Mouse (Mus musculus): ENCODE data around the gene Piezo1. TPM values are rescaled to one million over a fixed set of nuclear protein-coding genes. Genes with fewer than 3 reads are reported as not detected.
A peak's percentile ranks its signal among the peaks of the same experiment; 100 is the strongest.

Gene Piezo1
- polyA plus RNA-seq, 1 experiment from 2014 or later: 15.6 TPM

DNA sequence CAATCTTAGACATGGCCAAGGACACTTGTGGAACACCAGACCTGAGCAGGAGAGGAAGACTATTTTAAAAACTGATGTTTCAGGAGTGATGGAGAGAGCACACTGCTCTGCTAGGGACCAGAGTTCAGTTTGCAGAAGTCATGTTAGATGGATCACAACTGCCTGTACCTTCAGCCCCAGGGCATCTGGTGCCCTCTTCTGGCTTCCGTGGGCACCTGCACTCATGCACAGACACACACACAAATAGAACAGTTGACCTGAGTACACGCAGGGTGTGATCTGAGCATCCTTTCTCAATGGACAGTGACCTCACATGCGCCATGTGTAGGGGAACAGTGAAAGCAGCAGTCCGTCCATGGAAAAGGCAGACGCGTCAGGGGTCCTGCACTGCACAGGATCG, 67.3 kb downstream of the Piezo1 start:
- Histone ChIP-seq H3K36me3 (ENCODE audit: control insufficient read depth, insufficient read depth, low read length) (peaks cover 71% of the 10 kb centered on the region), H3K9me3 (ENCODE audit: control insufficient read depth, low read depth, low read length) (no peaks in the 10 kb centered on the region), H3K27me3 (ENCODE audit: control insufficient read depth, insufficient read depth, low read length) (no peaks in the 10 kb centered on the region), H3K27ac (ENCODE audit: low read length) (no peak overlapping the region), H3K4me2 (replicated peaks; ENCODE audit: low read depth, low read length) (no peak overlapping the region), H3K9ac (replicated peaks; ENCODE audit: low read depth, low read length) (no peak overlapping the region), H3K4me1 (ENCODE audit: control insufficient read depth, insufficient read depth, low read length) (no peaks in the 10 kb centered on the region), H3K4me3 (ENCODE audit: low read depth, low read length) (no peak overlapping the region)
- ATAC-seq (ENCODE audit: insufficient number of reproducible peaks, insufficient read depth, low FRiP score, low read depth): no peak
- 93% methylated on average over 7 of the region's 7 CpGs for WGBS

DNA sequence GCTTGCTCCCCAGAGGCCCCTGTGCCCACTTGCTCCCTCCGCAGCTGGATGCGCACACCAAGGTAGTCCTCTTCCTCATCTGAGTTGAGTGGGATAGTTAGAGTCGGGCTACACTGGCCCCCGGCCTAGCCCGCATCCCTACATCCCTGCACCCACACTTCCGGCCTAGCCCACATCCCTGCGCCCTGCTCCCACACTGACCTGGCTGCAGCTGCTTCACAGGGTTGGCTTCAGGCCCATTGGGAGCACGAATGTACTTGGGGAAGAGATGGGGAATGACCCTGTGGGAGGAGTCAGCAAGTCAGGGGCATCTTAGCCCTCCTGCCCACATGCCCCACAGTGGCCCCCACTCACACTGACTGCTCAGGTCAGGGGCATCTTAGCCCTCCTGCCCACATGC, 68.7 kb downstream of the Piezo1 start:
- no peaks in the 10 kb centered on the region for H3K27me3 ChIP-seq (ENCODE audit: control insufficient read depth, insufficient read depth, low read length)
- H3K36me3 ChIP-seq (ENCODE audit: control insufficient read depth, insufficient read depth, low read length): peaks cover 72% of the 10 kb centered on the region
- H3K4me2 ChIP-seq (replicated peaks; ENCODE audit: low read depth, low read length): no peak overlapping the region
- H3K9ac ChIP-seq (replicated peaks; ENCODE audit: low read depth, low read length): no peak overlapping the region
- WGBS: 93% methylated on average over 8 of the region's 8 CpGs
- H3K4me3 ChIP-seq (ENCODE audit: low read depth, low read length): no peak overlapping the region
- no peaks in the 10 kb centered on the region for H3K9me3 ChIP-seq (ENCODE audit: control insufficient read depth, low read depth, low read length)
- H3K27ac ChIP-seq (ENCODE audit: low read length): no peak overlapping the region
- ATAC-seq (ENCODE audit: insufficient number of reproducible peaks, insufficient read depth, low FRiP score, low read depth): no peak
- H3K4me1 ChIP-seq (ENCODE audit: control insufficient read depth, insufficient read depth, low read length): no peaks in the 10 kb centered on the region

DNA sequence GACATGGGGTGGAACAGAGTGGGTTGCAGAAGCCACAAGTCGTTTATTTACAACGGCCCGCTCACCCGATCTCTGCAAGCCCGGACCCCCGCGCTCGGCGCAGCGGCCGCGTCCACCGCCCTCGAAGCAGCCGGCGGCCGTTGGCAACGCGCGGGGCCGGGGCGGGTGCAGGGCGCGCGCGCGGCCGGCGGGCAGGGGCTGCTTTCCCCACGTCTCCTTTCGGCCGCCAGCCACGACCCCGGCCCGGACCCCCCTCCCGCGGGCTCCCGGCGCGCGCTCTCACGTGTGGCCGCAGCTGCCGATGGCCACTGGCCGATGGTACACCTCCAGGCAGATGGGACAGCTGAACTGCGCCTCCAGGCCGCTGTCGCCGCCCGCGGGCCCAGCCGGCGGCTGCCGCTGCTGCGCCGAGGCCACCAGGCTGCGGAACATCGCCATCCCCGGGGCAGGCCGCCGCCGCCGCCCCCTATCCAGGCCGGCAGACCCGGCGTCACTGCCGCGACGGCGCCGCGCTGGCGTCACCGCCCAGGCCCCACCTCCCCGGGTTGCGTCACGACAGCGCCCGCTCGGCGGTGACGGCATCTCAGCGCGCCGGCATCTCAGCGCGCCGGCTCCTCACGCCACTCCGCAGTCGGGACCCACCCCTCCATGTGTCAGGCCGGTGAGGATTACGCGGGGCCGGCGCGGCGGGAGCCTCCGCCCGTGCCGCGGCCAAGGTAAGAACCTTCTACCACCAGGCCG, 75.4 kb downstream of the Piezo1 start, which contains the start of the genes Rnf166 and Ctu2:
Gene Rnf166, minus strand, starts transcription at position 485 of the 741 bp plus-strand sequence.
Gene Ctu2, plus strand, starts transcription at position 564 of the 741 bp plus-strand sequence.
- peak; percentile 92 for ATAC-seq (ENCODE audit: insufficient number of reproducible peaks, insufficient read depth, low FRiP score, low read depth)
- Histone ChIP-seq H3K4me2 (replicated peaks; ENCODE audit: low read depth, low read length) (peak within 1 kb of the TSS; percentile 83), H3K4me1 (ENCODE audit: control insufficient read depth, insufficient read depth, low read length) (peaks cover 9% of the 10 kb centered on the region), H3K36me3 (ENCODE audit: control insufficient read depth, insufficient read depth, low read length) (peaks cover 19% of the 10 kb centered on the region), H3K4me3 (ENCODE audit: low read depth, low read length) (peak within 1 kb of the TSS; percentile 59), H3K27ac (ENCODE audit: low read length) (peak within 1 kb of the TSS; percentile 8; the same call in 1 of the 2 replicates), H3K9me3 (ENCODE audit: control insufficient read depth, low read depth, low read length) (no peaks in the 10 kb centered on the region), H3K27me3 (ENCODE audit: control insufficient read depth, insufficient read depth, low read length) (no peaks in the 10 kb centered on the region), H3K9ac (replicated peaks; ENCODE audit: low read depth, low read length) (peak within 1 kb of the TSS; percentile 58)
- WGBS: under 1% methylated on average over 97 of the region's 103 CpGs

DNA sequence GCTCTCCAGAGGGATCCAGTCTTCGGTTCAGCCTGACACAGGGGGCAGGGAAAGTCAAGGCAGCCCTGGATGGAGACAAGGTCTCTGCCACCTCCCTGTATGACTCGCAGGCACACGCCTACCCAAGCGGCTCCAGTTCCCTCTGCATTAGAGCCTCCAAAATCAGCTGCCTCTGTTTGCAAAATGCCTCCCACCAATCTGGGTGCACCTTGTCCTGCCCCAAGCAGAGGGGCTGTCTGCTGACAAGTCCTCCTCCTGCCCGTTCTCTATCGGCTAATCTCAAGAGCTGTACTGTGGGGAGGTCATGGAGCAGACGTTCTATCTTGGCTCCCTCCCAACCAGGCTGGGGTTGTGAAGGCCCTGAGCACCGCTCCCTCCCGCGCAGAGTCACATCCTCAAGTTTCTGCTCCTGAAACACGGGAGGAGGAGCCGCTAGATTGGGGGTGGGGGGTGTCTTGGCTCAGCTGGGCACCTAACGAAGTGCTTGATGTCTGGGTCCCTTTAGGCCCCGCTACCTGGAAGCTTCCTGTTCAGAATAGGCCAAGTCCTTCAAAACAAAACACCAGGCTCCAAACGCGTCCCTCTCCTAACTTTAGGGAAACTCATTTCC, 76.1 kb downstream of the Piezo1 start:
- WGBS: 8% methylated on average over 16 of the region's 16 CpGs

DNA sequence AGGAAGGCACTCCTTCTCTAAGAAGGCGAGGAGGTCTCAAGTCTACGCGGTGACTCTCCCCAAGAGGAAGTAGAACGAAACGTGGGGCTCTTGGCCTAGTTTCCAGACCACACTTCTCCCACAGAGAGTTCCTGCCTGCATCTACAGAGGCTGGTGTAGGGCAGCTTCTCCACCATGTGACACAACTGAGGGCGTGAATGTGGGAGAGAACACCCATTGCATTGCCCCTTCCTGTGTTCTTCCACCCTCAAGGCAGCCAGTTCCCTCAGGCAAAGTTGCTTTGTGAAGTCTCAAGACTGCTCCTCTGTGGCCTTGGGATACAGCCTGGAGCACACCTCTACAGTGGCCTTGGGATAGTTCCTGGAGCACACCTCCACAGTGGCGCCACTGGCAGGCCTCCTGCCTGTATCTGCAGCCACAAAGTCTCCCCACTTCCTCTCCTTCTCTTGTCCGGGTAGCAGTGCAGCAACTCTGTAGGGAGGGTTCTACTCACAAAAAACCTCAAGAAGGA, 77.2 kb downstream of the Piezo1 start:
- no peak overlapping the region for H3K27ac ChIP-seq (ENCODE audit: low read length)
- H3K4me3 ChIP-seq (ENCODE audit: low read depth, low read length): no peak overlapping the region
- H3K27me3 ChIP-seq (ENCODE audit: control insufficient read depth, insufficient read depth, low read length): no peaks in the 10 kb centered on the region
- peaks cover 9% of the 10 kb centered on the region for H3K4me1 ChIP-seq (ENCODE audit: control insufficient read depth, insufficient read depth, low read length)
- H3K9ac ChIP-seq (replicated peaks; ENCODE audit: low read depth, low read length): no peak overlapping the region
- peaks cover 13% of the 10 kb centered on the region for H3K36me3 ChIP-seq (ENCODE audit: control insufficient read depth, insufficient read depth, low read length)
- no peak for ATAC-seq (ENCODE audit: insufficient number of reproducible peaks, insufficient read depth, low FRiP score, low read depth)
- WGBS: 90% methylated on average over 8 of the region's 8 CpGs
- H3K4me2 ChIP-seq (replicated peaks; ENCODE audit: low read depth, low read length): no peak overlapping the region
- H3K9me3 ChIP-seq (ENCODE audit: control insufficient read depth, low read depth, low read length): no peaks in the 10 kb centered on the region

More for the DNA sequence above, 76.1 kb downstream of the Piezo1 start:
- H3K36me3 ChIP-seq (ENCODE audit: control insufficient read depth, insufficient read depth, low read length): peaks cover 19% of the 10 kb centered on the region
- no peaks in the 10 kb centered on the region for H3K9me3 ChIP-seq (ENCODE audit: control insufficient read depth, low read depth, low read length)
- peak overlapping the region; percentile 83 for H3K4me2 ChIP-seq (replicated peaks; ENCODE audit: low read depth, low read length)
- H3K27me3 ChIP-seq (ENCODE audit: control insufficient read depth, insufficient read depth, low read length): no peaks in the 10 kb centered on the region
- H3K27ac ChIP-seq (ENCODE audit: low read length): peak overlapping the region; percentile 8; the same call in 1 of the 2 replicates
- H3K4me3 ChIP-seq (ENCODE audit: low read depth, low read length): peak overlapping the region; percentile 59
- no peak for ATAC-seq (ENCODE audit: insufficient number of reproducible peaks, insufficient read depth, low FRiP score, low read depth)
- peaks cover 9% of the 10 kb centered on the region for H3K4me1 ChIP-seq (ENCODE audit: control insufficient read depth, insufficient read depth, low read length)
- peak overlapping the region; percentile 58 for H3K9ac ChIP-seq (replicated peaks; ENCODE audit: low read depth, low read length)

DNA sequence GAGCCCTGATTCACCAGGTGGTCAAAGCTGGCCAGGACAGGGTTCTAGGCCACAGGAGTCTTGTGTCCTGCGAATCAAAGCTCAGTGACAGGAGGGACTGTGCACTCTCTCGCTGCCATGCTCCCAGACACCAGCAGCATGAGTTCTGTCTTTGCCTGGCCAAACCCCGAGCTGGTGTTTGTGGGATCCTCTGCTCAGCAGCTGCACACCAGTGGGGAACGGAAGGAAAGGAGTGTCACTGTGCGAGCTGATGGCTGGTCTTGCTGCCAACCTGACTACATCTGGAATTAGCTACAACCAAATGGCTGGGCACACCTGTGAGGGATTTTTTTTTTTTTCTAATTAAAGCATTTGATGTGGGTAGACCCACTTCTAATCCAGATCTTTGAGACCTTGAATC, 80.4 kb downstream of the Piezo1 start:
- no peak overlapping the region for H3K27ac ChIP-seq (ENCODE audit: low read length)
- 87% methylated on average over 5 of the region's 5 CpGs for WGBS
- ATAC-seq (ENCODE audit: insufficient number of reproducible peaks, insufficient read depth, low FRiP score, low read depth): no peak
- peaks cover 36% of the 10 kb centered on the region for H3K36me3 ChIP-seq (ENCODE audit: control insufficient read depth, insufficient read depth, low read length)
- no peaks in the 10 kb centered on the region for H3K9me3 ChIP-seq (ENCODE audit: control insufficient read depth, low read depth, low read length)
- H3K4me2 ChIP-seq (replicated peaks; ENCODE audit: low read depth, low read length): no peak overlapping the region
- H3K4me1 ChIP-seq (ENCODE audit: control insufficient read depth, insufficient read depth, low read length): peaks cover 3% of the 10 kb centered on the region; the same call in 1 of the 2 replicates
- H3K4me3 ChIP-seq (ENCODE audit: low read depth, low read length): no peak overlapping the region
- no peak overlapping the region for H3K9ac ChIP-seq (replicated peaks; ENCODE audit: low read depth, low read length)
- H3K27me3 ChIP-seq (ENCODE audit: control insufficient read depth, insufficient read depth, low read length): no peaks in the 10 kb centered on the region

DNA sequence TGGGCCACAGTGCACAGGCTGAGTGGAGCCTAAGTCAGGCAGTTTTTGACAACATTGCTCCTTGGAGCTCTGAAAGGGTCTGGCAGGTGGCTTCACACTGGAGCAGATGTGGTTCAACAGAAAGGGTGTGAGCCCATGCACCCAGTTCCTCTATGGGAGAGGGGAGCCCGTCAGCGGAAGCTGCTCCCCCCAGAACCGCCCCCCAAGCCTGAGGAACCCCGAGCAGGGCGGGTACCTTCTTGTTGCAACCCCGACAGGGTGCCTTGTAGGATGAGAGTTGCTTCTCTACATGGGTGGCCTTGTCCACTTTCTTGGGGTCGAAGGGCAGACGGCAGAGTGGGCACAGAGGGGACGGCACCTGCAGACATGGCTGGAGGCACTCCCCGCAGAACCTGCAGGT, 81.2 kb downstream of the Piezo1 start:
- no peaks in the 10 kb centered on the region for H3K27me3 ChIP-seq (ENCODE audit: control insufficient read depth, insufficient read depth, low read length)
- no peaks in the 10 kb centered on the region for H3K9me3 ChIP-seq (ENCODE audit: control insufficient read depth, low read depth, low read length)
- H3K4me2 ChIP-seq (replicated peaks; ENCODE audit: low read depth, low read length): no peak overlapping the region
- 82% methylated on average over 10 of the region's 10 CpGs for WGBS
- H3K36me3 ChIP-seq (ENCODE audit: control insufficient read depth, insufficient read depth, low read length): peaks cover 39% of the 10 kb centered on the region
- H3K9ac ChIP-seq (replicated peaks; ENCODE audit: low read depth, low read length): no peak overlapping the region
- H3K27ac ChIP-seq (ENCODE audit: low read length): no peak overlapping the region
- no peak for ATAC-seq (ENCODE audit: insufficient number of reproducible peaks, insufficient read depth, low FRiP score, low read depth)
- peaks cover 3% of the 10 kb centered on the region; the same call in 1 of the 2 replicates for H3K4me1 ChIP-seq (ENCODE audit: control insufficient read depth, insufficient read depth, low read length)
- H3K4me3 ChIP-seq (ENCODE audit: low read depth, low read length): no peak overlapping the region

DNA sequence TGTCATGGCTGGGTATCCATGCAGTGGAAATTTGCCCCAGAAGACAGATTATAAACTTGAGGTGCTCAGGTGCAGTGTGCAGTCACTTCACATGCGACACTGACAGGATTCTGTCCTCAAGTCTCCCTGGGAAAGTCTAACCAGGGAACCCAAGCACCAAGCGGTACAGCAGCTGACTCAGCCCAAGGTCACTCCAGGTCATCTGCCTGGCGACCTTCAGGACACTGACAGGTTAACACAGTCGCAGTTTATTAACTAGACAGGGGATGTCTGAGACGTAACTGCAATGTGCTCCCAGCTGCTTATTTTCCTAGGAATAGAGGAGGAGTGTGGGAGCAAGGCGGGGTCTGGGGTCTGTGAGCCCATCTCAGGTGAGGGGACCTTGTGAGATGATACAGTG, 81.7 kb downstream of the Piezo1 start:
- Histone ChIP-seq H3K27ac (ENCODE audit: low read length) (no peak overlapping the region), H3K9me3 (ENCODE audit: control insufficient read depth, low read depth, low read length) (no peaks in the 10 kb centered on the region), H3K27me3 (ENCODE audit: control insufficient read depth, insufficient read depth, low read length) (no peaks in the 10 kb centered on the region), H3K36me3 (ENCODE audit: control insufficient read depth, insufficient read depth, low read length) (peaks cover 39% of the 10 kb centered on the region), H3K4me3 (ENCODE audit: low read depth, low read length) (no peak overlapping the region), H3K4me1 (ENCODE audit: control insufficient read depth, insufficient read depth, low read length) (no peaks in the 10 kb centered on the region), H3K4me2 (replicated peaks; ENCODE audit: low read depth, low read length) (no peak overlapping the region), H3K9ac (replicated peaks; ENCODE audit: low read depth, low read length) (no peak overlapping the region)
- ATAC-seq (ENCODE audit: insufficient number of reproducible peaks, insufficient read depth, low FRiP score, low read depth): no peak
- WGBS: 80% methylated on average over 6 of the region's 6 CpGs

All from stomach, embryonic 14.5 days (tissue).